Mouse (Mus musculus) midbrain, embryonic 12.5 days (tissue): ENCODE measurements around the gene Tmem156. TPM values are rescaled to one million over a fixed set of nuclear protein-coding genes. Genes with fewer than 3 reads are reported as not detected.
"Not testable (repeated sequence)": the region's sequence is repeated elsewhere in the genome, so short reads cannot be mapped to it uniquely, and the experiment has no call there.

Experiments used
- ATAC-seq: fragments of 200-750 bp; cut with Nextera tagmentation; 2 replicates; pipeline ENCODE4 v1.8.0; 2017; ENCODE audit warnings: low read depth, moderate TSS enrichment, moderate library complexity; ENCODE audit not compliant: low FRiP score
- H3K27ac ChIP-seq: fragments of 300-500 bp; sonication (generic); replicated peaks from 2 replicates; pipeline ENCODE4 v1.5.1; 2016; ENCODE audit warnings: mild to moderate bottlenecking
- H3K27me3 ChIP-seq: fragments of 300-500 bp; sonication (generic); 2 replicates; pipeline ENCODE4 v1.6.1; 2016; ENCODE audit warnings: mild to moderate bottlenecking
- H3K36me3 ChIP-seq: fragments of 300-500 bp; sonication (generic); 2 replicates; pipeline ENCODE4 v1.6.1; 2016
- H3K4me1 ChIP-seq: fragments of 300-500 bp; sonication (generic); 2 replicates; pipeline ENCODE4 v1.6.1; 2016
- H3K4me2 ChIP-seq: fragments of 300-500 bp; sonication (generic); replicated peaks from 2 replicates; pipeline ENCODE4 v1.6.1; 2016; ENCODE audit warnings: mild to moderate bottlenecking, moderate library complexity
- H3K4me3 ChIP-seq: fragments of 300-500 bp; sonication (generic); 2 replicates; pipeline ENCODE4 v1.5.1; 2016; ENCODE audit warnings: mild to moderate bottlenecking
- H3K9ac ChIP-seq: fragments of 300-500 bp; sonication (generic); replicated peaks from 2 replicates; pipeline ENCODE4 v1.6.1; 2016; ENCODE audit warnings: mild to moderate bottlenecking, moderate library complexity
- H3K9me3 ChIP-seq: fragments of 300-500 bp; sonication (generic); 2 replicates; pipeline ENCODE4 v1.6.1; 2016; ENCODE audit warnings: mild to moderate bottlenecking
- WGBS: fragments of 180-500 bp; shearing (Covaris S2); methylation state at CpG from one replicate; pipeline ENCODE4 v1.1.7; 2016; 5-methylcytosine and 5-hydroxymethylcytosine counted together
- polyA plus RNA-seq: library from polyadenylated mRNA; unstranded; fragments of >200 nt; fragmentation: Nextera tagmentation; extraction: Ambion mirVana; gene quantifications from 2 replicates; pipeline ENCODE4 v1.2.1, GENCODE M21; 2016

Tmem156 gene
- polyA plus RNA-seq, 1 experiment from 2014 or later: 0.18 TPM

- Histone ChIP-seq H3K9me3 (no peaks in the 10 kb centered on the region), H3K4me1 (0 out of 2 replicates have a peak, but pooled peaks cover under 1% of the 10 kb centered on the region), H3K9ac (no peak overlapping the region), H3K27me3 (no peaks in the 10 kb centered on the region), H3K4me2 (no peak overlapping the region), H3K27ac (no peak overlapping the region), H3K36me3 (no peaks in the 10 kb centered on the region; the same call in 1 of the 2 replicates), H3K4me3 (no peak overlapping the region)
- 96% methylated on average over 6 of the region's 6 CpGs for WGBS
- no peak for ATAC-seq
Measured at GRCm38 (mm10) chr5:65113323-65113722, 21.4 kb upstream of the Tmem156 start.

GRCm38 (mm10) chr5:65112225-65112624 lies 20.3 kb upstream of the Tmem156 start:
- not testable (repeated sequence) for H3K4me1 ChIP-seq, H3K4me2 ChIP-seq, H3K9me3 ChIP-seq, H3K4me3 ChIP-seq, H3K27ac ChIP-seq, H3K9ac ChIP-seq, H3K36me3 ChIP-seq, H3K27me3 ChIP-seq, ATAC-seq
- WGBS: 71% methylated on average over 3 of the region's 3 CpGs

GRCm38 (mm10) chr5:65107773-65108432 lies 16.0 kb upstream of the Tmem156 start:
- no peaks in the 10 kb centered on the region for H3K9me3 ChIP-seq
- ATAC-seq: no peak
- peak overlapping the region; percentile 89 for H3K4me3 ChIP-seq
- H3K27me3 ChIP-seq: no peaks in the 10 kb centered on the region
- no peaks in the 10 kb centered on the region for H3K36me3 ChIP-seq
- H3K4me1 ChIP-seq: peaks cover 6% of the 10 kb centered on the region; the same call in 1 of the 2 replicates
- WGBS: 5% methylated on average over 26 of the region's 42 CpGs
- H3K9ac ChIP-seq: peak overlapping the region; percentile 84
- H3K4me2 ChIP-seq: peak overlapping the region; percentile 77
- peak overlapping the region; percentile 50; the same call in 1 of the 2 replicates for H3K27ac ChIP-seq

DNA sequence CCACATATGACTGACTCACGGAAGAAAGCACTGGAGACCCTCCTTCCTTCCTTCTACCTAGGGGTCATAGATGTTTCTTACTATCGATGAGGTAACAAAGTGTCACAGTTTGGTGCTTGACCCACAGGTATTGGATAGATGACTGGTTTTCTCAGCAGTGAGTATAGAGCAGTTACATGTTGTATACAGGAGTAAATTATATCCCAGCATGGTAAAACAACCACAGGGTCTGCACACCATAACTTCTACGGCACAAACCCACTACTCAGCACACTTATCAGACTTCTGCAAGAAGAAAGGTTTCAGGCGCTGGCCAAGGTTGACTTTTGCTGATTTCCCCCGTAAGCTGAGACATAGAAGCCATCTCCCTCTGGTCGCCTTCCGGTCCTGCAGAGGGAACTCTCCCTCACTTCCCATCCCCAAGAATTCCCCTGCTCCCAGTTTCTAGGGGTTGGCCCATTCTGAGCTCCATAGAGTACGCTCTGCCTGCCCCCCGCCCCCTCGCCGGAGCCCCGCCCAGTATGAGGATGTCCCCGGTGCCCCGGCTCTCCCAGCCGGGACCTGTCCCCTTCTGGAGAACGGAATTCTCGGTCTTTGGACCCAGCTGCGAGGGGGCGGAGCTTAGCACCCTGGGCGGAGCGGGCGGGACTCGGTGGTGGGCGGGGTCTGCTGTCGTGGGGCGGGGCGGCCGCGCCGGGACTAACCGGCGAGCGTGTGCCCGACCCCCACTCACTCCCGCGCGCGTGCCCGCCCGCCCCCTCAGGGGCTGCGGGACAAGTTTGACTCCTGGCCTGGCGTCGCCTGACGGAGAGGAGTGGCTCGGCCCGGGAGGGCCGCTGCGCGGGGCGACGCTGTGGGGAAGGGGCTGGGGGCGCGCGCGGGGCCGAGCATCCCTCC lies 15.2 kb upstream of the Tmem156 start, which contains the start of gene Klhl5:
Gene Klhl5 (plus strand): TSS at position 664 of the 897 bp plus-strand sequence.
- Histone ChIP-seq H3K4me2 (peak within 1 kb of the TSS; percentile 77), H3K27ac (peak within 1 kb of the TSS; percentile 50), H3K27me3 (no peaks in the 10 kb centered on the region), H3K9me3 (no peaks in the 10 kb centered on the region), H3K4me1 (peaks cover 6% of the 10 kb centered on the region; the same call in 1 of the 2 replicates), H3K36me3 (no peaks in the 10 kb centered on the region), H3K9ac (peak within 1 kb of the TSS; percentile 84), H3K4me3 (peak within 1 kb of the TSS; percentile 89)
- ATAC-seq: peak; percentile 96
- WGBS: 4% methylated on average over 42 of the region's 56 CpGs

GRCm38 (mm10) chr5:65102641-65103042 lies 10.7 kb upstream of the Tmem156 start:
- Histone ChIP-seq H3K9ac (no peak overlapping the region), H3K36me3 (no peaks in the 10 kb centered on the region), H3K9me3 (no peaks in the 10 kb centered on the region), H3K27me3 (no peaks in the 10 kb centered on the region), H3K4me3 (no peak overlapping the region), H3K4me2 (no peak overlapping the region), H3K27ac (no peak overlapping the region), H3K4me1 (peaks cover 3% of the 10 kb centered on the region; the same call in 1 of the 2 replicates)
- 77% methylated on average over 10 of the region's 10 CpGs for WGBS
- no peak for ATAC-seq

DNA sequence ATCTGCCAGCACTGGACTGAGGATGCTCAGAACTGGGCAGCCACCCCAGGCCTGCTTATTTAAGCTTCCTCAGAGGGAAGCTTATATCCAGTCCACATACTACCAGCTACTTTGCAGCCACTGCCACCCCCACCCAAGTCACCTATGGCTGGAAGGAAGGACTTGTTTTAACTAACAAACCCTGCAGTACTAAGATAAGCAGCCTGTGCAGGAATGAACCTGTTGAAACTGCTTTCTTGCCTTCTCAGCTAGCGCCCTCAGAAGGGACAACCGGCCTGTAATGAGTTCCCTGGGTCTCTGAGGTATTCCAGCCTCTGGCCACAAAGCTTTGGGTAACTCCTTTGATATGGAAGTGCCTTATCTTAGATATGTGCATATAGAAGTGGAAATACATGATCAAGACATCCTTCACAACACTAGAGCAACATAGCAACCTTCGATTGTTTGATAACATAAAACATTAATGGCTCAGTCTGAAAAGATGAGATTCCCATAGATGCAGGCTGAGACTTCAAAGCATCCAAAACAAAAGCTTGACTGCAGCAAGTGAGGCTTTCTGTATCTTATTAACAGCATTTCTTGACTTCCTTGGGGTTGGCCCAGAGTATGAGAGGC lies 10.2 kb upstream of the Tmem156 start:
- WGBS: 77% methylated on average over 3 of the region's 3 CpGs
- Histone ChIP-seq H3K9me3 (no peaks in the 10 kb centered on the region), H3K4me1 (peaks cover 3% of the 10 kb centered on the region; the same call in 1 of the 2 replicates), H3K27me3 (no peaks in the 10 kb centered on the region), H3K9ac (no peak overlapping the region), H3K4me2 (no peak overlapping the region), H3K27ac (no peak overlapping the region), H3K36me3 (no peaks in the 10 kb centered on the region), H3K4me3 (no peak overlapping the region)
- no peak for ATAC-seq

GRCm38 (mm10) chr5:65101621-65102020 lies 9.7 kb upstream of the Tmem156 start:
- no peaks in the 10 kb centered on the region for H3K27me3 ChIP-seq
- no peak overlapping the region for H3K4me3 ChIP-seq
- WGBS: 91% methylated on average over 6 of the region's 6 CpGs
- H3K4me2 ChIP-seq: no peak overlapping the region
- H3K4me1 ChIP-seq: peaks cover 3% of the 10 kb centered on the region; the same call in 1 of the 2 replicates
- no peaks in the 10 kb centered on the region for H3K9me3 ChIP-seq
- no peak overlapping the region for H3K27ac ChIP-seq
- no peaks in the 10 kb centered on the region for H3K36me3 ChIP-seq
- ATAC-seq: no peak
- H3K9ac ChIP-seq: no peak overlapping the region

DNA sequence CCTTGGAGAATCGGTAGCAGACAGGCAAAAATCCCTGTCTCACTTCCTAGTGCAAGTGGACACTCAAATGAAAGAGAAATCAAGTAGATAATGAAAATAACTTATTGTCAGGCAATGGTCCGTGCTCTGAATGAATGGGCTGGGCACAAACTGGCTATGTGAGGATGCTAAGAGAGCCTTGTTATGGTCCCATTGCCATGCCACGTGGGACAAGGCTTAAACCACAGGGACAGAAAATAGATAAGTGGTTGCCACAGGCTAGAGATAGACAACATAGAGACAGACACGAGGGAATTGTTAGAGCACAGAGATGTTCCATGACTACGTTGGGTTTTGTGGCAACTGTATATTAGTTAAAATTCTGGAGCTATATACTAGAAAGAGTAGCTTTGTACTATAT lies 9.3 kb upstream of the Tmem156 start:
- H3K4me1 ChIP-seq: peaks cover 3% of the 10 kb centered on the region; the same call in 1 of the 2 replicates
- WGBS: 81% methylated on average over 5 of the region's 5 CpGs
- ATAC-seq: no peak

DNA sequence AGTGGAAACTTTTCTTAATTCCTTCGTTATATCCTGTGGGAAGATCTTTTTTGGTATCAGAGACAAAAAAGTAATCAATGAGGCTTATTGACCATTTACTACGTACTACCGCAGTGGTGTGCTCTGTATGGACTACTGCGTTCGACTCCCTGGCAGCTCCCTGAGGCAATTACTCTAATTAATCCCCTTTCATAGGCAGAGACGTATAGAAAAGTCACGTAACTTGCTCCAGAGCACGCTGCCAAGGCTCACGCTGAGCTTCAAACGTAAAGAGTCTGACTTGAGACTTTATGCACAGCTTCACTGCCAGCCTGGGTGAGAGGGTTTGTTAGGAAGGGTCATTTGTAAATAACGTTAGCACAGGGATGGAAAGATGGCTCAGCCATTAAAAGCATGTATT lies 8.1 kb upstream of the Tmem156 start:
- ATAC-seq: no peak
- no peak overlapping the region for H3K4me3 ChIP-seq
- H3K27ac ChIP-seq: no peak overlapping the region
- no peaks in the 10 kb centered on the region for H3K36me3 ChIP-seq
- no peak overlapping the region for H3K9ac ChIP-seq
- peaks cover 3% of the 10 kb centered on the region; the same call in 1 of the 2 replicates for H3K4me1 ChIP-seq
- no peaks in the 10 kb centered on the region for H3K9me3 ChIP-seq
- H3K27me3 ChIP-seq: no peaks in the 10 kb centered on the region
- 56% methylated on average over 11 of the region's 11 CpGs for WGBS
- H3K4me2 ChIP-seq: no peak overlapping the region

More for the DNA sequence above, 9.3 kb upstream of the Tmem156 start:
- Histone ChIP-seq H3K27ac (no peak overlapping the region), H3K27me3 (no peaks in the 10 kb centered on the region), H3K9ac (no peak overlapping the region), H3K4me2 (no peak overlapping the region), H3K9me3 (no peaks in the 10 kb centered on the region), H3K4me3 (no peak overlapping the region), H3K36me3 (no peaks in the 10 kb centered on the region)

- no peak overlapping the region for H3K9ac ChIP-seq
- 88% methylated on average over 5 of the region's 5 CpGs for WGBS
- no peaks in the 10 kb centered on the region for H3K36me3 ChIP-seq
- no peak overlapping the region for H3K4me3 ChIP-seq
- no peak overlapping the region for H3K27ac ChIP-seq
- H3K9me3 ChIP-seq: no peaks in the 10 kb centered on the region
- ATAC-seq: no peak
- no peak overlapping the region for H3K4me2 ChIP-seq
- H3K27me3 ChIP-seq: no peaks in the 10 kb centered on the region
- H3K4me1 ChIP-seq: peaks cover 3% of the 10 kb centered on the region; the same call in 1 of the 2 replicates
Measured at GRCm38 (mm10) chr5:65097457-65097856, 5.5 kb upstream of the Tmem156 start.

DNA sequence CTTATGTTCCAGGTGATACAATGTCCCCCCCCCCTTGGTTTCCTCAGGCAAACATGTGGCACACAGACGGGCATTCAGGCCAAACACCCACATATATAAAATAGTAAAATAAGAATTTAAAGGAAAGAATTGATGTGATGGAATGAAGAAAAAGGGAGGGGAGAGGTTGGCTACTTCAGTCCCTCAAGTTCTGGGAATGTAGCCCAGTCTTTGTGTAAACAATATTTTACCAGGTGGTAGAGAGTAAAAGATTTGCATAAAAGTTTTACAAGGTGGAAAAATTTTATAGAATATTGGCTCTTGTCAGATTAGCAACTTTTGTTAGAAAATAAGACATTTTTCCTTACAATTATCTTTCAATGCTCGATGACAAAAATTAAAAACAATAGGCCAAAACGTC lies 4.9 kb upstream of the Tmem156 start:
- Histone ChIP-seq H3K27ac (no peak overlapping the region), H3K9ac (no peak overlapping the region), H3K4me3 (no peak overlapping the region), H3K27me3 (no peaks in the 10 kb centered on the region), H3K9me3 (no peaks in the 10 kb centered on the region), H3K4me2 (no peak overlapping the region), H3K4me1 (peaks cover 3% of the 10 kb centered on the region; the same call in 1 of the 2 replicates), H3K36me3 (no peaks in the 10 kb centered on the region)
- WGBS: 86% methylated on average over 3 of the region's 3 CpGs
- no peak for ATAC-seq
